Mouse (Mus musculus) left cerebral cortex, postnatal 25 days (tissue): Measurements from ENCODE around the gene Txk. TPM values are rescaled to one million over a fixed set of nuclear protein-coding genes. Genes with fewer than 3 reads are reported as not detected.

ENCODE experiments used
- DNase-seq, 2 experiments: peaks; one replicate each; pipeline ENCODE4 v3.0.0; 2022; ENCODE audit warnings: low spot score in 2 of 2, mixed read lengths in 1 of 2
- intact Hi-C: fragments of 180-260 bp; cut with DNase I; formaldehyde crosslinking; loops from one replicate; pipeline ENCODE4 v1.15.1; 2025
- total RNA-seq, 2 experiments: library from RNA; stranded (reverse); gene quantifications; 2 replicates each; pipeline ENCODE4 v1.2.3; 2021

Txk gene
- total RNA-seq, result under 1 TPM; 0.11 to 0.64 TPM

DNA sequence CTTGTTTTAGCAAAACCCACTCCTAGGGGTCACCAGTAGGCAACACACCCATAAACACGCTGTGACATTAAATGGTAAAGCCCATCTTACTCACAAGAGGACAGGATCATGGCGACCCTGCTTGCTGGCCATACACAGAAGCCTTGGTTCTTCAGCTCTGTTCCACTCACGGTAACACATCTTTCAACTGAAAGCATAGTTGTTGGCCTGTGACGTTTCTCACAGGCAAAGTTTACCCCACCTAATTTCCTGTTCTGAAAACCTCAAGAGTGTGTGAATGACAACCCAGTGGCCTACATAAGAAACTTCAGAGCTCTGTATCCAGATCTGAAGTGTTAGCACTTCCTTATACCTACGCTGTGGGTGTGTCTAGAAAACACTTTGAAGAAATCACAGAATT, at the start of gene Txk:
Txk (minus strand) TSS at position 193 of the 400 bp plus-strand sequence.
- intact Hi-C loops, result no loop called here
- DNase-seq, result no peak

GRCm38 (mm10) chr5:72798563-72798962, 46.0 kb upstream of the Txk start:
- intact Hi-C loops, result no loop called here
- DNase-seq, result no peak

DNA sequence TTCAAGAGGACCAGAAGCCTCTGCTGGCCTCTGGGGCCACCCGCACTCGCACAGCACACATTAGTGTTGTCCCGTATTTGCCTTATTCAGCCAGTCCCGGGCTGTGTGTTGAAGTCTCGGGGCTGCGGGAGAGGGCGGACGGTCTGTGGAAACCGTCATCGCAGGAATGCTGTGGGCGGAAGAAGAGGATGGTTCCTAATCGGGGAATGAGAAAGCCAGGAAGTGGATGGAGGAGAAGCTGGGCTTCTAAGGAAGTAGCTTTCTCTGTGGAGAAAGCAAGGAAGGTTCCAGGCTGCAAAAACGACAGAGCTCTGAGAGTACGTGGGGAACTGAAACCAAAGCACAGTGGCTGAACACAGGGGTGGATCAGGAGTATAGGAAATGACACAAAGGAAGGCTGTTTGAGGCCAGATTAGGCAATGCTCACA, 43.6 kb upstream of the Txk start:
- intact Hi-C loops, result no loop called here
- peak in 1 of 2 experiments; percentile 39 for DNase-seq

DNA sequence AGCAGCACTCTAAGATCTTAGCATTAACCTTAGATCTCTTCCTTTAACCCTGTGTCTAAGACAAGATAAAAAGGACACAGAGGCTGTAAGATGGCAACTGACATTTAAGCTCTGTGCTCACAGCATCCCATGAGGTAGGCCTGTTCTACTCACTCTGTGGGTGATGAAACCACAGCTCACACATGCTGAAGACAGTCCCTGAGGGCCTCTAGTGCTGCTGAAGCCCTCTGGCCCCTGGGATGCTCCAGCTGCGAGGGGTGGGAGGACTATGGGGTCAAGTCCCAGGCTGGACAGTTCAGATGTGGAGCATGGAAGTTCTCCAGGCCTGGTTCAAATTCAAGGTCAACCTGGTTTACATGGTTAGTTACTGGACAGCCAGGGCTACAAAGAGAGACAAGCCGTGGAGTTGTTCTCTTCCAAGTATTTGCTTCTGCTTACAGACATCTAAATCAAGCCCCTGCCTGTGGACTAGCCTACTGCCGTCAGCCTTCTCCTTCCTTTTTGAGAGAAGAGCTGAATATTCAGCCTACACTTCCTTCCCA, 40.8 kb upstream of the Txk start:
- DNase-seq, result no peak
- intact Hi-C loops, result loop anchor here (5.0 kb wide), 1 partner anchor 74 kb away; the partner anchor contains the start of gene Tec

DNA sequence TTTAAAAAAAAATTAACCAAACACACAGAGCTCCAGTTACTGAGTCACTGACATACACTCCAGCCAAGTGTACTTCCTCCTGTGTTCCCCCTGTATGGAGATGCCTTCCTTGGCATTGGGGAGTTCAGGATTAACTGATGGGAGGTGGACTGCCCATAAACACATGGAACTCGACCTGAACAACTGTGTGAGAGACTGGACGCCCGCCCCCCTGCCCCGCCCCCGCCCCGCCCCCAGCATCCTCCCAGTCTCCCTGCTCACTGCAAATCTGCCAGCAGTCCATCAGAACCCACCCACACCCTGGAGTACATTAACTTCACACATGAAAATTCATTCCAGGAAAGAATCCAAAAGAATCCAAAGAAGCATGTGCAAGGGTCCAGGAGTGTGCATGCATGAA, 39.2 kb upstream of the Txk start:
- intact Hi-C loops, result loop anchor here (5.0 kb wide), 1 partner anchor 76 kb away; the partner anchor contains the start of gene Tec
- DNase-seq, result peak in 1 of 2 experiments; percentile 49

DNA sequence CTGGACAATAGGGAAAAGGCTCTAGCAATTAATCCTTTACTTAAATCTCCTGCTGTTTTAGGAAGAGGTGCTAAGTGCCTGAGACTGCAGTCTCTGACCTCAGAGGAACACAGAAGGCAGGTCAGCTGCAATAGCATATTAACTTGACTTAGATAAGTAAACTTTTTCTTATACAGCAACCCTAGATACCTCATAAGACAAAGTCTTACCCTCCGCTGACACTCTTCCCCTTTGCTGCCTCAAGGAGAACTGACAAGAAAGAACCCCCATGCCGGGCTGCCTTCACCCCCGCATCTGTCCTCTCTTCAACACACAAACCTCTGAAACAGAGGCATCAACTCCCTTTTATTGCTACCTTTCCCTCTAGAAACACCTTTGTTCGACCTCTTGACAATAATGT, 38.8 kb upstream of the Txk start:
- no peak for DNase-seq
- intact Hi-C loops, result loop anchor here (5.0 kb wide), 1 partner anchor 76 kb away; the partner anchor contains the start of gene Tec

DNA sequence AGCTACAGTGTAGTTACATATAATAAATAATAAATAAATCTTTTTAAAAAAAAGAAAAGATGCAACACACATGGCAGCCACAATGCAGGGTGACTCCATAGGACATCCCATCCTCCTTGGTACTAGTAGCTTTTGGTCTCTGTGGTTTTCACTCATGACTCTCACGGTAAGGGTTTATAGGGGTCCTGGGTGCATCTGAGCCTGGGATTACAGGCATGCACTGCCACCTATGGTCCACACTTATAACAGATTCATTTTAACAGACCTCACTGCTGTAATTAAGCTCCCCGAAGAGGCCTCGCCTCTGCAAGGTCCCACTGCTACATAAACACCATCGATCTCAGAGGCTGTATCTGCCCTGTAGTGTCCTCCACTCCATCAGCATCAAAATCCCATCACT, 32.9 kb upstream of the Txk start:
- DNase-seq, result no peak
- intact Hi-C loops, result no loop called here

- DNase-seq, result no peak
- intact Hi-C loops, result no loop called here
Observed at GRCm38 (mm10) chr5:72784719-72785118, 32.1 kb upstream of the Txk start.

GRCm38 (mm10) chr5:72783957-72784356, 31.4 kb upstream of the Txk start:
- intact Hi-C loops, result no loop called here
- peak; percentile 18 to 84 for DNase-seq

- DNase-seq, result no peak
- intact Hi-C loops, result no loop called here
Observed at GRCm38 (mm10) chr5:72783123-72783522, 30.5 kb upstream of the Txk start.

- intact Hi-C loops, result no loop called here
Observed at GRCm38 (mm10) chr5:72781776-72782175, 29.2 kb upstream of the Txk start.

GRCm38 (mm10) chr5:72776595-72776994, 24.0 kb upstream of the Txk start:
- intact Hi-C loops, result no loop called here
- DNase-seq, result no peak

More at GRCm38 (mm10) chr5:72781776-72782175, 29.2 kb upstream of the Txk start:
- DNase-seq, result no peak

DNA sequence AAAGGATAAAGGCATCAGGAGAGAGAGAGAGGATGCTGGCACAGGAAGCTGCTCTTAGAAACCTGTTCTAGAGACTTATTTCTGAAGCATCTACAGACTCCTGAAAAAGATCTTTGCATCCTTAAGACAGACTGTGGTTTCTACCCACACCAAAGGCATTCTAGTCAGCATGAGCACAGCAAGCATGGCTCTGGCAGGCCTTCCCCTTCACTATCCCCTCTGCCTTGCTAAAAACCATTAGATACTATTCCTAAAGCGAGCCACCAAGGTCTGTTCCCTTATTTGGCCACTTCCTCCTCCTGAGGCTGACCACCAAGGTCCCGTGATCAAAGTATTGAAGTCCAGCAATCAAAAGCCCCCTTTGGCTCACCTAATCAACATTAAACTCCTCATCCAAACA, 23.6 kb upstream of the Txk start:
- no peak for DNase-seq
- intact Hi-C loops, result no loop called here

- no peak for DNase-seq
- intact Hi-C loops, result no loop called here
Observed at GRCm38 (mm10) chr5:72769841-72770240, 17.3 kb upstream of the Txk start.

GRCm38 (mm10) chr5:72763546-72763945, 11.0 kb upstream of the Txk start:
- DNase-seq, result no peak
- intact Hi-C loops, result no loop called here

- intact Hi-C loops, result no loop called here
Observed at GRCm38 (mm10) chr5:72763025-72763424, 10.4 kb upstream of the Txk start.

GRCm38 (mm10) chr5:72761758-72762157, 9.2 kb upstream of the Txk start:
- no peak for DNase-seq
- intact Hi-C loops, result no loop called here

More at GRCm38 (mm10) chr5:72763025-72763424, 10.4 kb upstream of the Txk start:
- no peak for DNase-seq

GRCm38 (mm10) chr5:72761237-72761636, 8.7 kb upstream of the Txk start:
- intact Hi-C loops, result no loop called here
- DNase-seq, result no peak

DNA sequence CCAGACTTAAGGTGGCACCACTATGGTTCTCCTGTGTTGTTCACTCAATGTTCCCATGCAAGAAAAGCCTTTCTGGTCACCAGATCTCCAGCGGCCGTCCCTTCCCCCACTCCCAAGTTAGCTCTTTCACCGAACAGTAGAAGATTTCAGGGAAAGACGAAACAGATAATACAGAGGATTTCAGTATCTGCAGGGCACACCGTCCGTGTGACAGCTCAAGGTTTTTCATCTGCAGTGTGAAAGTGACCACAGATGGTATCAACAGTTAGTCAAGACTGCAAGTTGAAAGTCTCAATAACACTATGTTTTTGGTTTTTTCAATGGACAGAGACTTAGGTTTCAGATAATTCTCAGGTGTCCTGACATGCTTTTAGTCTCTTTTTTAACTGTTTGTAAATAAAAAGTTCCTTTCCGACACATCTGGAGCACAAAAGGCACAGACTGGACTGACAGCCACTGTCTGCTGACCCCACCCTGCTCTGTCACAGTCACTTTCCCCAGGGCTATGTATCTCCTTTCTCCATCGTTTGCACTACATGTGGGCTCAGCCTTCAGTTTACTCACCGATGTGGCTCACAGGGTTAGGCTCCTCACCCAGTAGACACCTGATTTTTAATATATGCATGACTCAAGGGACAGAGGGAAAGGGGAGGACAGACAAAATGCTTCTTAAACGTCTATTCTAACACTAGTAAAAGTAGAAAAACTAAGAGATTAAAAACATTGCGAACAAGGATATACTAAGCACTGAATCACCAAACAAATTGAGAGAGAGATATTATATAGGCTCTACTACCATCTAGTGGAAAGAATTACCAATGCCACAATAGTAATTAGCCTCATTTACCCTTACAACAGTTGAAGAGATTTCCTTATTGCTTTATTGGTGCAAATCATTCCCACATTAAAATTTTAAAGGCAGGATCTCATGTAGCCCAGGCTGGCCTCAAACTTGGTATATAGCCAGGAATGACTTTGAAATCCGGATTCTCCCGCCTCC, 6.6 kb upstream of the Txk start:
- intact Hi-C loops, result loop anchor here (2.0 to 5.0 kb wide), 3 partner anchors 94 to 407 kb away; partner anchors contain the start of gene Nfxl1
- DNase-seq, result no peak

DNA sequence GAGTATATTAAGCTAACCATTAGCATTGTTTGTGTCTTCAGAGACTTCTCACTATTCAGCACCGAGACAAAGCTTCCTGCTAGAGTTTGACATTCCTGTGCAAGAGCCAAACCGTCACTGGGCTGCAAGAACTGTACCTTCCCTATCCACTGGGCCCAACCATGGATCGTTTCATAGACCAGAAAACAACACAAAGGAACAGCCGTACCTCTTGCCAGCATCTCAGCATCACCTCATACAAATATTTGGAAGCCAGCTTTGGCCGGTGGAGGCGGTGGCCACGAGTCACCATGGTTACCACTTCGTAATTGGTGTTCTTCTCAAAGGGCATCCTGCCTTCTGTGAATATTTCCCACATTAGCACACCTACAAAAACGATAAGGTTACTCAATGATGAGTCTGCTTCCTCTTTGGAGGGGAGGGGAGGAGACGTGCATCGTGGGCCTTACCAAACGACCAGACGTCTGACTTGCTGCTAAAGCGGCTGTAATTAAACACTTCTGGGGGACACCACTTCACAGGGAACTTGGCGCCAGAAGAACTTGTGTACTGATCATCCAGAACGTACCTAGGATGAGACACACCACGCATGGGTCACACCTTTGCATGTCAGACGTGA, 4.7 kb upstream of the Txk start:
- intact Hi-C loops, result loop anchor here (5.0 kb wide), 1 partner anchor 405 kb away; no protein-coding TSS in a partner anchor
- no peak for DNase-seq
